Mouse (Mus musculus) lung, adult 2 months (tissue): ENCODE results near the gene 4930402H24Rik. TPM values are rescaled to one million over a fixed set of nuclear protein-coding genes. Genes with fewer than 3 reads are reported as not detected.
A peak's percentile ranks its signal among the peaks of the same experiment; 100 is the strongest.

Source experiments
- DNase-seq: peaks from one replicate; pipeline ENCODE4 v3.0.0; 2022
- H3K4me1 ChIP-seq: fragments of 200-500 bp; 2 replicates; pipeline ENCODE4 v1.6.1; 2011; ENCODE audit warnings: low read length; ENCODE audit not compliant: control insufficient read depth, insufficient read depth
- H3K4me3 ChIP-seq: fragments of 200-500 bp; replicated peaks from 2 replicates; pipeline ENCODE3; 2011; ENCODE audit warnings: low read depth, mild to moderate bottlenecking, control low read depth, low read length; ENCODE audit errors: extremely low read depth
- CTCF ChIP-seq: fragments of 200-500 bp; IDR thresholded peaks from 2 replicates; pipeline ENCODE4 v1.5.1; 2011; ENCODE audit warnings: mild to moderate bottlenecking, low read length, control low read depth; ENCODE audit not compliant: insufficient read depth
- POLR2A ChIP-seq: fragments of 200-500 bp; IDR thresholded peaks from 2 replicates; pipeline ENCODE4 v1.6.1; 2011; ENCODE audit warnings: low read depth, mild to moderate bottlenecking, control low read depth, low read length, borderline replicate concordance; ENCODE audit errors: extremely low read depth
- WGBS: fragments of 180-500 bp; shearing (Covaris S2); methylation state at CpG from one replicate; pipeline ENCODE4 v1.1.7; 2018; 5-methylcytosine and 5-hydroxymethylcytosine counted together
- polyA plus RNA-seq: library from polyadenylated mRNA; depleted of rRNA; stranded (reverse); fragments of >200 nt; gene quantifications from 2 replicates; pipeline ENCODE4 v1.2.3, GENCODE M21; 2012

Gene 4930402H24Rik
- polyA plus RNA-seq, 1 experiment: 55.9 TPM

DNA sequence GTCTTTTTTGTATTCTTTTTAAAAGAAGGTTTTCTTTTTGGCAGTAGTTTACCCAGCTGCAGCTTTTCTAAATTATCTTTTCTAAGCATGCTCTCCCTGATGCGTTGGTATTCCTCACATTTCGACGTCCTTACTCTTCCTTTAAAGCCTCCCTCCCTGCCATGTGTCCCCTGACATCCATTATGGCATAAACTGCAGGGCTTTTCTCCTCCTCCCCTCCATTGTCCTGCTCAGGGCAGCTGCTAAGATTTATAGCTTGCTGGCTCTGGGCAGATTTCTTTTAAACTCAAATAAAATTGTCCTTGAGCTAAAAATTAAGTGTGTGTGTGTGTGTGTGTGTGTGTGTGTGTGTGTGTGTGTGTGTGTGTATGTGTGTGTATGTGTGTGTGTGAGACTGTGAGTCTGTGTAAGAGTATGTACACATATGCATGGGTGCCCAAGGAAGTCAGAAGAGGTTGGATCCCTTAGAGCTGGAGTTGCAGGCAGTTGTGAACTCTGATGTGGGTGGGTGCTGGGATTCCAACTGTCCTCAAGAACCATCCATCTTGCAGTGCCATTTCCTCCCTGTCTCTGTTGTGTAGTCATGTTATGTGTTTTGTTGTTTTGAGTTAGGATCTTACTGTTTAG, 10.4 kb upstream of the 4930402H24Rik start:
- peaks cover 5% of the 10 kb centered on the region for H3K4me1 ChIP-seq
- 43% methylated on average over 3 of the region's 3 CpGs for WGBS
- TF ChIP-seq CTCF (no peak), POLR2A (no peak)
- no peak for DNase-seq
- H3K4me3 ChIP-seq: no peak overlapping the region

DNA sequence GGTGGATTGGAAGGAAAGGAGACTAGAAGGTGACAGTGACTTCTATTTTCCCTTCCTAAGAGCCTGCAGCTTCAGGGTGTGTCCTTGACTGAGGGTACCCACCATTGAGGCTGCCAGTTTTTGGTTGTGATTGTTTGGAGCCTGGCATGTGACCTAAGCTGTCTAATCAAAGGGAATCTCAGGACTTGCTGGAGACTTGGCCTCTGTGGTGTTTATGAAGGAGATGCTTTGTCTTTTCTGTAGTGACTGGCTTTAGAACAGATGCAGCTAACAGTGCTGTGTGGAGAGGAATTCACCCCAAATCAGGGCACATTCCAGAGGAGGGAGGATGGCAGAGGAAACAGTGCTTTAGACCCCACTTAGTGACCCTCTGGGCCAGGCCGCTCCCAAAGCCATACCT, 8.7 kb upstream of the 4930402H24Rik start:
- Histone ChIP-seq H3K4me3 (no peak overlapping the region), H3K4me1 (peaks cover 5% of the 10 kb centered on the region)
- TF ChIP-seq POLR2A: no peak
- no peak for TF ChIP-seq CTCF
- WGBS: 78% methylated on average over 1 of the region's 1 CpGs
- no peak for DNase-seq

DNA sequence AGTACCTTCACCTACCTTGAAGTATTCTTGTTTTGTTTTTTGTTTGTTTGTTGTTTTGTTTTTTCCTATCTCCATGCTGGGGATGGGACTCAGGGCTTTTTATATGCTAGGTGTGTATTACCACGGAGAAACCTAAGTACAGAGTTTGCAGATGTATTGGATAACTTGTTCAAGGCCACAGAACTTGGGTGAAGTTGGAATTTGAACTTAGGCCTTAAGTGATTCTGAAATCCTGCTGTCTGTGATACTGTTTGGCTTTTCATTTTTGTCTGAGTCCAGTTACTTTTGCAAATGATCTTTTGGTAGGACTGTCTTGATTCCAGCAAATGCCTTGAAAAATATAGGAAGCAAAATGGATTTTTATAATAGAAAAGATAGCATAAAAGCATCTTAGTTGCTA, 5.5 kb upstream of the 4930402H24Rik start:
- DNase-seq: no peak
- 73% methylated on average over 1 of the region's 1 CpGs for WGBS
- H3K4me3 ChIP-seq: no peak overlapping the region
- TF ChIP-seq CTCF (no peak), POLR2A (no peak)
- peaks cover 10% of the 10 kb centered on the region for H3K4me1 ChIP-seq

DNA sequence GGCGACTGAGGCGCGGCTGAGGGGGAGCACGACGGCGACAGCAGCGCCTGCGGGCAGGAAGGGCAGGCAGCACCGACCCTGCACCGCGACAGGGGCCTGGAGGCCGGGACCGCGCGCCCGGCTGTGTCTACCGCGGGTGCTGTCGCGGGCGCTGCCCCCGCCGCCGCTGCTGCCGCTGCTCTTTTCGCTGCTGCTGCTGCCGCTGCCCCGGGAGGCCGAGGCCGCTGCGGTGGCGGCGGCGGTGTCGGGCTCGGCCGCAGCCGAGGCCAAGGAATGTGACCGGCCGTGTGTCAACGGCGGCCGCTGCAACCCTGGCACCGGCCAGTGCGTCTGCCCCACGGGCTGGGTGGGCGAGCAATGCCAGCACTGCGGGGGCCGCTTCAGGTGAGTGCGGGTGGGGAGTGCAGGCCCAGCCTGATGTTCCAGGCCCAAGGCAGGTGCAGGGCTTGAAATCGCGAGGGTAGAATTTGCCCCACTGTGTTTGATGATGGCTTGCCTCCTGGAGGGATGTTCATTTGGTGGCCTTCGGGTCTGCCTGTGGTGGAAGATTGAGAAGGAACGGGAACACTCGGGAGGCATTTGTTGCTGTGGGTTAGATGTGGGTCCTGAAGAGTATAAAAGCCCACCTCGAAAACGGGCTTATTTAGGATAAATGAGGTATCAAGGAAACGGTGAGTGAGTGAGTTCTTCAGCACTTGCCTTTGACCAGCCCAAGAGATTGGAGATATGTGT, 544 bp upstream of the 4930402H24Rik start:
- no peak for TF ChIP-seq CTCF
- no peak for TF ChIP-seq POLR2A
- Histone ChIP-seq H3K4me3 (peak overlapping the region; percentile 78), H3K4me1 (peaks cover 5% of the 10 kb centered on the region; the same call in 1 of the 2 replicates)
- no peak for DNase-seq
- WGBS: under 1% methylated on average over 46 of the region's 58 CpGs

DNA sequence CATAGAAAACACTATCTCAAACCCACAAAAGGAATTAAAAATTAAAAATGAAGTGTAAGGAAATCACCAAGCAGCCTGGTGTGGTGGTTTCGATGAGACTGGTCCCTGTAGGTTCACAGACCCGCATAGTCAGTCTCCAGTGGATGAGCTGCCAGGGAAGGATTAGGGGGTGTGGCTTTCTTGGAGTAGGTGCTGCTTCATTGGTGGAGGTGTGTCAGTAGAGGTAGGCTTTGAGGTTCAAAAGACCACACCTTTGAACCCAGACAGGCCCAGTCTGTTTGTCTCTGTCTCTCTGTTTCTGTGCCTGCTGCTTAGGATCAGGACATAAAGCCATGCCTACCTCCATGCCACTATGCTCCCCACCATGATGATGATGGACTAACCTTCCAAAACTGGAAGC, 7.4 kb downstream of the 4930402H24Rik start:
- WGBS: 84% methylated on average over 2 of the region's 2 CpGs
- H3K4me3 ChIP-seq: no peak overlapping the region
- DNase-seq: no peak
- TF ChIP-seq POLR2A (no peak), CTCF (no peak)
- peaks cover 2% of the 10 kb centered on the region; the same call in 1 of the 2 replicates for H3K4me1 ChIP-seq

DNA sequence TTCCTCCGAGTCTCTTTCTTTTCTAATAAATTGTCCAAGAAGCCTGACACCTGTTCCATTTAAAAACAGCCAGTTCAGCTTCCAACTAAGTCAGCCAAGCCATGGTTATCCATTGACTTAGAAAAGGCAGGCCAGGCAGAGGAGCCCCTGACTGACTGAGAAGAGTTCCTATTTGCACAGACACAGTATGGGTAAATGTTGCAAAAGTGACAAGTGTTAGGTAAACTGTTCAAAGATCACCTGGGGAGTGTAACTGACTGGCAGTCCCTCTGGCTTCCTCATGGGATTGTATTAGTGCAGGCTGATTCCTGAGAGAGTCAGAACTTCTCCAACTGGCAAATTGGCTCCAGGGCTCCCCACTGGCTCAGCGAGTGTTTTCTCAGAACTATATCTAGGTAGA, 8.3 kb downstream of the 4930402H24Rik start:
- 72% methylated on average over 2 of the region's 2 CpGs for WGBS
- DNase-seq: no peak
- TF ChIP-seq POLR2A: no peak
- no peak for TF ChIP-seq CTCF
- Histone ChIP-seq H3K4me3 (no peak overlapping the region), H3K4me1 (peaks cover 2% of the 10 kb centered on the region; the same call in 1 of the 2 replicates)

DNA sequence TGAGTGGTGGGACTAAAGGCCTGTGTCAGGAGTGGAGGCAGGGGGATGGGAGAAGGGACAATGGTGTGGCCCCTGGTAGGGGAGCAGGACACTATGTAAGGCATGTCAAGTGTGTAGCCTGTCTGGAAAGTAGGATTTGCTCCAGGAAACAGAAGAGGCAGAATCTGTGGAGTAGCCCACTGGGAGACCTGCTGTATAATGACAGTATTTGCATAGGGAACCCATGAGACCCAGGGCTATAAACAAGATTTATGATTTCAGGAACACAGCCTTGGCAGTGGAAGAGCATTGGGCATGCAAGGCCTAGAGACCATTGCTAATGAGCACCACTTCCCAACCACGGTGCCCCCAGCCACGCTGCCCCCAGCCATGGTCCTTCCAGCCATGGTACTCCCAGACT, 9.3 kb downstream of the 4930402H24Rik start:
- DNase-seq: no peak
- WGBS: 87% methylated on average over 2 of the region's 2 CpGs
- no peak for TF ChIP-seq POLR2A
- TF ChIP-seq CTCF: no peak
- Histone ChIP-seq H3K4me1 (peaks cover 2% of the 10 kb centered on the region; the same call in 1 of the 2 replicates), H3K4me3 (no peak overlapping the region)

DNA sequence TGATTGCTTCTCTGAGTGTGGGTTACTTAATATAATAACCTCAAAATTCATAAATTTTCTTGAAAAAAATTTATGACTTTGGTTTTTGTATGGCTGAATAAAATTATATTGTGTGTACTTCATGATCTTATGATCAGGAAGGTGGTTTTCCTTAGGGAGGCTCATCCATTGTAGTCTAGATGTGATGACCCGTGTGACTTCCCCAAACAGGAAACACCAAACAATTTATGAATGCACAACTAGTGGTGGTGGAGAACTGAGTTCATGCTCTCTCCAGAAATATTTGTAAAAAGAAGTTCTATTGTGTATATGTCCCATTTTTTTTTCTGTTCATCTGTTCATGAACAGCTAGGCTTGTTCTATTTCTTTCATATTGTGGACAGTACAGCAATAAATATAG, 18.8 kb downstream of the 4930402H24Rik start:
- 44% methylated on average over 1 of the region's 1 CpGs for WGBS
- no peak for TF ChIP-seq CTCF
- DNase-seq: no peak

DNA sequence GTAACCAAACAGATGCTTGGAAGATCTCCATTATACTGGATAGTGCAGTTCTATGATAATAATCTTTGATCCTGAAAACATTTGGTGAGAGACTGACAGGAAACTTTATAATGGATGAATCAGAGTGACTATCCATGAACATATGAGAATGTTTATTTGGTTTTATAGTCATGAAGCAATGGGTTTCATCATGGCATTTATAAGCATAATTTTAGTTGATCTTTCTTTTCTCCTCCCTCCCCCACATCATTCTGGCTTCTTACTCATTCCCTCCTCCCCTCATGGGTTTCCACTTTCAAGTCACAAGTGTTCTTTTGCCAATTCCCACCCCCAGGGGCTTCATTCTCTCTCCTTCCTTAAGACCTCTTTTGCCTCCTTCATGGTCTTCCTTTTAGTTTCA, 19.2 kb downstream of the 4930402H24Rik start:
- TF ChIP-seq POLR2A (no peak), CTCF (no peak)
- no peaks in the 10 kb centered on the region; the same call in none of the 2 replicates for H3K4me1 ChIP-seq
- no peak overlapping the region for H3K4me3 ChIP-seq
- DNase-seq: no peak

More for the DNA sequence above, 18.8 kb downstream of the 4930402H24Rik start:
- H3K4me1 ChIP-seq: no peaks in the 10 kb centered on the region; the same call in none of the 2 replicates
- no peak overlapping the region for H3K4me3 ChIP-seq

DNA sequence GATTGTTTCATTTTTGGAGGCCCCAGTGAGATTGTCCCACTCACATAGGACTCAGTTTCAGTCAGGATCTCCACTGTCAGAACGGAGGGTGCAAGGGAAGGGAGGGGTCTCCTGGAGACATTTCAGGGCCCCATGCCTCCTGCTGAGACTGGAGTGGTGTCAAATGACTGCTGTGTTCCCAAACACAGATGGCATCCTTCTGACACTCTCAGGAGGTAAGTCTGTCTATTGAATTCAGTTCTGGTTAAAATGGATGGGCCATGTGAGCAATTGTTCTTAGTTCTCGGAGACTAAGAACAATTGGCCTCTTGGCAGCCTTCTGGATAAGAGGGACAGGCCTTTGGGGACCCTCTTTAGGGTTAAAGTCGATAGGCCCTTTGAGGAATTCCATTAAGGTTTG, 28.8 kb downstream of the 4930402H24Rik start:
- TF ChIP-seq CTCF: no peak
- no peak for TF ChIP-seq POLR2A
- Histone ChIP-seq H3K4me1 (no peaks in the 10 kb centered on the region), H3K4me3 (no peak overlapping the region)
- no peak for DNase-seq
- 62% methylated on average over 3 of the region's 3 CpGs for WGBS
